Mouse (Mus musculus) forebrain, embryonic 14.5 days (tissue): Measurements from ENCODE around the gene Ccdc167. TPM values are rescaled to one million over a fixed set of nuclear protein-coding genes. Genes with fewer than 3 reads are reported as not detected.
A peak's percentile ranks its signal among the peaks of the same experiment; 100 is the strongest.
"Not testable (repeated sequence)": the region's sequence is repeated elsewhere in the genome, so short reads cannot be mapped to it uniquely, and the experiment has no call there.

Source experiments
- ATAC-seq: fragments of 200-750 bp; cut with Nextera tagmentation; 2 replicates; pipeline ENCODE4 v1.8.0; 2017; ENCODE audit warnings: mild to moderate bottlenecking, moderate library complexity
- DNase-seq: peaks from one replicate; pipeline ENCODE4 v3.0.0-alpha.2; 2015; ENCODE audit warnings: low spot score
- H3K27ac ChIP-seq: fragments of 300-500 bp; sonication (generic); 2 replicates; pipeline ENCODE4 v1.5.1; 2014; ENCODE audit warnings: low read depth, mild to moderate bottlenecking, control low read depth, low read length, moderate library complexity
- H3K27me3 ChIP-seq: fragments of 300-500 bp; sonication (generic); replicated peaks from 2 replicates; pipeline ENCODE4 v1.6.1; 2014; ENCODE audit warnings: low read length, control low read depth, mixed read lengths; ENCODE audit not compliant: control insufficient read depth, insufficient read depth
- H3K36me3 ChIP-seq: fragments of 300-500 bp; sonication (generic); 2 replicates; pipeline ENCODE4 v1.6.1; 2014; ENCODE audit warnings: low read length, control low read depth; ENCODE audit not compliant: control insufficient read depth, insufficient read depth
- H3K4me1 ChIP-seq: fragments of 300-500 bp; sonication (generic); 2 replicates; pipeline ENCODE4 v1.6.1; 2014; ENCODE audit warnings: antibody characterized with exemption, low read length, control low read depth; ENCODE audit not compliant: control insufficient read depth, insufficient read depth
- H3K4me2 ChIP-seq: fragments of 300-500 bp; sonication (generic); 2 replicates; pipeline ENCODE4 v1.6.1; 2014; ENCODE audit warnings: mild to moderate bottlenecking, control low read depth, low read length
- H3K4me3 ChIP-seq: fragments of 300-500 bp; sonication (generic); 2 replicates; pipeline ENCODE4 v1.5.1; 2014; ENCODE audit warnings: low read depth, low read length, control low read depth
- H3K9ac ChIP-seq: fragments of 300-500 bp; sonication (generic); 2 replicates; pipeline ENCODE4 v1.6.1; 2014; ENCODE audit warnings: mild to moderate bottlenecking, low read length, control low read depth, moderate library complexity
- H3K9me3 ChIP-seq: fragments of 300-500 bp; sonication (generic); replicated peaks from 2 replicates; pipeline ENCODE4 v1.6.1; 2016; ENCODE audit warnings: low read length, control low read depth, mixed read lengths; ENCODE audit not compliant: control insufficient read depth
- WGBS: fragments of 180-500 bp; shearing (Covaris S2); extraction: QIAGEN DNeasy Blood & Tissue Kit; methylation state at CpG from one replicate; pipeline ENCODE4 v1.1.7; 2014; 5-methylcytosine and 5-hydroxymethylcytosine counted together
- polyA plus RNA-seq: library from polyadenylated mRNA; unstranded; fragments of >200 nt; fragmentation: Nextera tagmentation; extraction: Ambion mirVana; gene quantifications from 2 replicates; pipeline ENCODE4 v1.2.1, GENCODE M21; 2014

The Ccdc167 gene
- polyA plus RNA-seq, 1 experiment from 2014 or later, result 12.8 TPM

- Histone ChIP-seq H3K4me2 (no peak overlapping the region), H3K9me3 (no peaks in the 10 kb centered on the region), H3K4me3 (no peak overlapping the region), H3K27ac (no peak overlapping the region), H3K27me3 (no peaks in the 10 kb centered on the region), H3K4me1 (peaks cover 3% of the 10 kb centered on the region), H3K36me3 (no peaks in the 10 kb centered on the region), H3K9ac (no peak overlapping the region)
- no peak for DNase-seq
- no peak for ATAC-seq
- WGBS, result 71% methylated on average over 6 of the region's 6 CpGs
Measured at GRCm38 (mm10) chr17:29725027-29725620, 8.3 kb upstream of the Ccdc167 start.

- DNase-seq (peak; percentile 76), ATAC-seq (peak; percentile 81)
- Histone ChIP-seq H3K4me1 (no peaks in the 10 kb centered on the region; the same call in 1 of the 2 replicates), H3K9ac (no peak overlapping the region), H3K4me2 (no peak overlapping the region), H3K4me3 (no peak overlapping the region), H3K27ac (no peak overlapping the region), H3K27me3 (no peaks in the 10 kb centered on the region), H3K9me3 (no peaks in the 10 kb centered on the region), H3K36me3 (no peaks in the 10 kb centered on the region)
- 48% methylated on average over 6 of the region's 6 CpGs for WGBS
Measured at GRCm38 (mm10) chr17:29724610-29725009, 7.8 kb upstream of the Ccdc167 start.

- ATAC-seq, result no peak
- no peaks in the 10 kb centered on the region for H3K27me3 ChIP-seq
- H3K4me2 ChIP-seq, result no peak overlapping the region
- H3K4me1 ChIP-seq, result peaks cover 11% of the 10 kb centered on the region
- no peaks in the 10 kb centered on the region for H3K36me3 ChIP-seq
- H3K9ac ChIP-seq, result no peak overlapping the region
- 75% methylated on average over 11 of the region's 11 CpGs for WGBS
- no peaks in the 10 kb centered on the region for H3K9me3 ChIP-seq
- H3K27ac ChIP-seq, result peak overlapping the region; percentile 78; the same call in 1 of the 2 replicates
- no peak for DNase-seq
- H3K4me3 ChIP-seq, result no peak overlapping the region
Measured at GRCm38 (mm10) chr17:29720755-29721365, 4.0 kb upstream of the Ccdc167 start.

- Histone ChIP-seq H3K9me3 (no peaks in the 10 kb centered on the region), H3K4me1 (peaks cover 14% of the 10 kb centered on the region), H3K36me3 (no peaks in the 10 kb centered on the region), H3K27me3 (no peaks in the 10 kb centered on the region), H3K27ac (peak overlapping the region; percentile 78; the same call in 1 of the 2 replicates), H3K4me3 (no peak overlapping the region), H3K4me2 (no peak overlapping the region), H3K9ac (no peak overlapping the region)
- WGBS, result 75% methylated on average over 13 of the region's 13 CpGs
- DNase-seq (peak; percentile 23), ATAC-seq (no peak)
Measured at GRCm38 (mm10) chr17:29719628-29720575, 3.1 kb upstream of the Ccdc167 start.

GRCm38 (mm10) chr17:29718660-29719059 lies 1.8 kb upstream of the Ccdc167 start:
- DNase-seq (peak; percentile 65), ATAC-seq (no peak)
- Histone ChIP-seq H3K4me1 (peaks cover 14% of the 10 kb centered on the region), H3K36me3 (no peaks in the 10 kb centered on the region), H3K4me3 (no peak overlapping the region), H3K4me2 (no peak overlapping the region), H3K27me3 (no peaks in the 10 kb centered on the region), H3K27ac (no peak overlapping the region), H3K9ac (no peak overlapping the region), H3K9me3 (no peaks in the 10 kb centered on the region)
- WGBS, result 79% methylated on average over 8 of the region's 8 CpGs

GRCm38 (mm10) chr17:29713734-29714133 lies 3.1 kb downstream of the Ccdc167 start:
- DNase-seq, ATAC-seq, H3K27ac ChIP-seq, H3K4me2 ChIP-seq, H3K27me3 ChIP-seq, H3K36me3 ChIP-seq, H3K9ac ChIP-seq, H3K9me3 ChIP-seq, H3K4me3 ChIP-seq: not testable (repeated sequence)
- 94% methylated on average over 4 of the region's 4 CpGs for WGBS
- H3K4me1 ChIP-seq, result peaks cover 60% of the 10 kb centered on the region

- DNase-seq (peak; percentile 53), ATAC-seq (no peak)
- Histone ChIP-seq H3K27me3 (no peaks in the 10 kb centered on the region), H3K9me3 (no peaks in the 10 kb centered on the region), H3K27ac (peak overlapping the region; percentile 48; the same call in 1 of the 2 replicates), H3K9ac (no peak overlapping the region), H3K4me1 (peaks cover 72% of the 10 kb centered on the region), H3K4me2 (no peak overlapping the region), H3K4me3 (no peak overlapping the region), H3K36me3 (no peaks in the 10 kb centered on the region)
- 41% methylated on average over 7 of the region's 7 CpGs for WGBS
Measured at GRCm38 (mm10) chr17:29712565-29712964, 4.3 kb downstream of the Ccdc167 start.

GRCm38 (mm10) chr17:29711745-29712431 lies 5.0 kb downstream of the Ccdc167 start:
- H3K36me3 ChIP-seq, result no peaks in the 10 kb centered on the region
- DNase-seq (no peak), ATAC-seq (no peak)
- 66% methylated on average over 8 of the region's 8 CpGs for WGBS
- peak overlapping the region; percentile 10; the same call in 1 of the 2 replicates for H3K9ac ChIP-seq
- no peaks in the 10 kb centered on the region for H3K27me3 ChIP-seq
- H3K27ac ChIP-seq, result peak overlapping the region; percentile 88
- H3K9me3 ChIP-seq, result no peaks in the 10 kb centered on the region
- peaks cover 73% of the 10 kb centered on the region for H3K4me1 ChIP-seq
- no peak overlapping the region for H3K4me2 ChIP-seq
- H3K4me3 ChIP-seq, result no peak overlapping the region
